Mouse (Mus musculus) adrenal gland (tissue): ENCODE results near the gene Vmn2r46.
"Not testable (repeated sequence)": the region's sequence is repeated elsewhere in the genome, so short reads cannot be mapped to it uniquely, and the experiment has no call there.

ENCODE experiments used
- intact Hi-C: fragments of 180-260 bp; cut with DNase I; formaldehyde crosslinking; loops from one replicate; pipeline ENCODE4 v1.15.1; 2025
- long read RNA-seq, 2 experiments: library from polyadenylated mRNA; unstranded; transcript quantifications; one replicate each; pipeline ENCODE4 v2.0.0; 2020; ENCODE audit warnings: borderline replicate concordance in 1 of 2; ENCODE audit not compliant: insufficient replicate concordance in 1 of 2

Vmn2r46 gene
- long read RNA-seq, experiment 1, result 0 reads
- long read RNA-seq, experiment 2, result 0 reads

GRCm38 (mm10) chr7:9770471-9770870, at the start of gene Vmn2r46:
Vmn2r46 (minus strand) TSS chr7:9770571.
- intact Hi-C loops, result not testable (repeated sequence)
